Mouse (Mus musculus): ENCODE measurements around the gene Rprd2. TPM values are rescaled to one million over a fixed set of nuclear protein-coding genes. Genes with fewer than 3 reads are reported as not detected.

The Rprd2 gene
- total RNA-seq, 1 experiment from 2014 or later: 52.2 TPM

DNA sequence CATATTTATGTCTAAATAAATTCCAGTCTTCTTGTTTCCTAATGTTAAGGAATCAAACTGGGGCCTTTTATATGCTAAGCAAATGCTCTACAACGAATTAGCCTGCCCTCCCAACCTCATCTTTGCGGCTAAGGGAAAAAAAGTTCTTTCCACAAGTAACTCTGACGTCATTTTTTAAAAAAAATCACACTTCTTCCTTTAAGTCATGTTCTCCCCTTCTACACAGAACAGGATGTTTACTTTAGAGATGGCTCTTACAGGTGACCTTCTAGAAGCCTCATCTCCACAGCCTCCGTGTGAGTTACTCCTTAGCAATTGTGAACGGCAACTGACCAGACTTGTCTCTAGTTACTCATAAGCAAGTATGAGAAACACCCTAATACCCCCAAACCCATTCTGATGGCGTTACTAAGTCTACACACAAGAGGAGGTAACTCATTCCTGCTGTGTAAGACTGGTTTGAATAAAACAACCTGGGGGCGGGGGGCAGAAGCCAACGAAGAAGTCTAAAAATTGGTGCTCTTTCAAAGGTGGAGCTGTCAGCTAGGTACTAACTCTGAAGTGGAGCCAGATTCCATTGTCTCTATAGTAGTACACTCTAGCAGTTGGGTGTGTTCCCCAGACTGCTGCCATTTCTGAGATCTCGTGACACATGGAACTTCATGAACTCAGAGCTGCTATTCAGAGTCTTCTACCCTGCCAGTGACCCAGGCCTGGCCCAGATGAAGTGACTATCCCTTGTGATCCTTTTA lies 60.0 kb downstream of the Rprd2 start:
- no peak for ATAC-seq (replicated peaks; ENCODE audit: insufficient number of reproducible peaks, low FRiP score, low TSS enrichment, poor library complexity, severe bottlenecking)

DNA sequence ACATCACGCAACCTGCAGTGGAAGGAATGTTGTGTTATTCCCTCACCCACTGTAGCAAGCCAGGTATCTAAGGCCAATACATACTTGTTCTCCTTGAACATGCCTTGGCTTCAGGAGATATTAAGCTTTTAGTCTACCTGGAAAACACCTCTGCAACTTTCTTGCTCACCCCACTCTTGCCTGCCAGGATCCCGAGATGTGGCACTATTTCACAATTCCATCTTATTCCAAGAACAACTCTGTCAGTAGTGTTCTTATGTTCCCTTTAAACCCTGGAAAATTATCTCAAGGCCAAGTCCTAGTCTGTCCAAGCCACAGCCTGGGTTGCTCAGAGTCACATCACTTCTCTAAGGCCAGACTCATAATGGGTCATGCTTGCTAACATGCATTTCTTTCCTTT lies 61.9 kb downstream of the Rprd2 start:
- ATAC-seq (replicated peaks; ENCODE audit: insufficient number of reproducible peaks, low FRiP score, low TSS enrichment, poor library complexity, severe bottlenecking): no peak

GRCm38 (mm10) chr3:95754345-95755206 lies 64.1 kb downstream of the Rprd2 start:
- peak; percentile 98 for ATAC-seq (replicated peaks; ENCODE audit: insufficient number of reproducible peaks, low FRiP score, low TSS enrichment, poor library complexity, severe bottlenecking)

- ATAC-seq (replicated peaks; ENCODE audit: insufficient number of reproducible peaks, low FRiP score, low TSS enrichment, poor library complexity, severe bottlenecking): no peak
These were observed 65.7 kb downstream of the Rprd2 start for GRCm38 (mm10) chr3:95752935-95753334.

DNA sequence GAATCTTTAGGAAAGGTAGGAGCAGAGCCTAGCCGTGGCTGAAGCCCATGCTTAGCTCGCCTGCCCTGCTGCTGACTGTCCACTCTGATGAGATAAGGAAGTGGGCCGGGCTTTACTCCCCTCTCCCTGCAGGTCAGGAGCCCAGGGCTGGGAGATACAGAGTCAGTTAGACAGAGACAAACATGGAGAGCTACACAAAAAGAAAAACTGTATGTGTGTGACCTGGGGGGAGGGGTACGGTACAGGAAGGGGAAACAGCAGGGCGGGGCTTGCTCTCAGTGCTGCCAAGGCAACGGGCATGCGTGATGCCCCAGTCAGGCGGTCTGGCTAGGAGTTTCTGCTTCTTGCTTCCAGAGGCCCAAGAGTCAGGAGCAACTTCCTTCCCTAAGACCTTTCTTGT lies 78.3 kb downstream of the Rprd2 start:
- 0 out of 2 replicates have a peak, but pooled peaks have one; percentile 59 for ATAC-seq (replicated peaks; ENCODE audit: insufficient number of reproducible peaks, low FRiP score, low TSS enrichment, poor library complexity, severe bottlenecking)

GRCm38 (mm10) chr3:95739353-95740104 lies 79.1 kb downstream of the Rprd2 start, which contains the start of gene Ecm1:
Gene Ecm1, minus strand, starts transcription at chr3:95739569.
- no peak for ATAC-seq (replicated peaks; ENCODE audit: insufficient number of reproducible peaks, low FRiP score, low TSS enrichment, poor library complexity, severe bottlenecking)

- ATAC-seq (replicated peaks; ENCODE audit: insufficient number of reproducible peaks, low FRiP score, low TSS enrichment, poor library complexity, severe bottlenecking): no peak
These were observed 83.5 kb downstream of the Rprd2 start for GRCm38 (mm10) chr3:95735071-95735670.

DNA sequence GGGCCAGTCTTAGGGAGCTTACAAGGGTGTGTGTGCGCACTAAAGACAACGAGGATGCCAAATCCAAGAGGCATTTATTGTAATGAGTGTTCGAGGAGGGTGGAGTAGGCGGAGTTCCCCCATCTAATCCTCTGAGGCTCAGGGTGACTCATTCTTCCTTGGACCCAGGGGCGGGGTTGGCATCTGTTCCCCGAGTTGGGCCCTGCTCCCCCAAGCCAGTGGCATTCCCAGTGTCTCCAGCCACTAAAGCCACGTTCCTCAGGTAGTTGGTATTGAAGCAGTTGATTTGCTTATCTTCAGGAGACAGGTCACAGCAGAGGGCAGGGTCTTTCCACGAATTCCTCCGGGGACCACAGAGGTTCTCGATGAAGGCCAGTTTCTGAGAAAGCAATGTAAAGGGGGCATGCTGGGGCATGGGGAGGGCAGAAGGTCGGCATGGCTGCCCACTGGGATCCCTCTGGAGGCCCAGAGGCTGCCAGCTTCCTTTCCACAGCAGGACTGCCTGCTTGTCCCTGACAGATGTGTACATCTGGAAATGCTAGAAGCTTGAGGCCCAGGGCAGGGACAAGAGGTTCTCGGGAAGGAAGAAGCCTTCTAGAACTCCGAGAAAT lies 84.5 kb downstream of the Rprd2 start:
- no peak for ATAC-seq (replicated peaks; ENCODE audit: insufficient number of reproducible peaks, low FRiP score, low TSS enrichment, poor library complexity, severe bottlenecking)

- 0 out of 2 replicates have a peak, but pooled peaks have one; percentile 21 for ATAC-seq (replicated peaks; ENCODE audit: insufficient number of reproducible peaks, low FRiP score, low TSS enrichment, poor library complexity, severe bottlenecking)
These were observed 85.7 kb downstream of the Rprd2 start for GRCm38 (mm10) chr3:95732744-95733521.

GRCm38 (mm10) chr3:95732297-95732696 lies 86.4 kb downstream of the Rprd2 start:
- no peak for ATAC-seq (replicated peaks; ENCODE audit: insufficient number of reproducible peaks, low FRiP score, low TSS enrichment, poor library complexity, severe bottlenecking)

DNA sequence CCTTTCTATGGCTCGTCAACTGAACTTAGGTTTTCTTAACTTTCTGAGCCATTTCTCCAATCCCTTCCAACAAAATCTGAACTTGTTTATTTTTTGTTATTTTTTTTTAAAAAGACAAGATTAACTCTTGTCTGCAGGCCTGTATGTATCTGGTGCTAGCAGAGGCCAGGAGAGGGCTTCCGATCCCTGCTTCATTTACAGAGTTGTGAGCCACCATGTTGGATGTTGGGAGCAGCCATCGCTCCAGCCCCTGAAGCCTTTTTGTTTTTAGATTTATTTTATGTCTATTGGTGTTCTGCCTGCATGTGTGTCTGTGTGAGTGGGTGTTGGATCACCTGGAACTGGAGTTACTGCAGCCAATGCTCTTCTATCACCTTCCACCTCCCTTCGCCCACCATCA lies 86.9 kb downstream of the Rprd2 start:
- no peak for ATAC-seq (replicated peaks; ENCODE audit: insufficient number of reproducible peaks, low FRiP score, low TSS enrichment, poor library complexity, severe bottlenecking)

DNA sequence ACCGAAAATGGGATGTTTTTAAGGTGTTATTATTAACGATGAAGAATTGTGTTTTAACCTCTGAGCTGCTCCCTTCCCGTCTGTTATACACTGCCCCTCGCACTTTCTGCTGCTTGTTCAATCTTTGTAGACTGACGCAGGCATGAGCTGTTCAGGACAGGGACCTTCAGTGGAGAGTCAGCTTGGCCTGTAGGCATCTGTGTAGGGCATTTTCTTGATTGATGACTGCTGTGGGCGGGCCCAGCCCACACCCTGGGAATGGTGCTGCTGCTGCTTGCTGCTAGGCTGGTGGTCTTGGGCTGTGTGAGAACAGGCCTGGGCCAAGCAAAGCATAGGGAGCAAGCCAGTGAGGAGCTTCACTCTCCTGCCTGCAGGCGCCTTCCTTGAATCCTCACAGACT lies 88.2 kb downstream of the Rprd2 start:
- no peak for ATAC-seq (replicated peaks; ENCODE audit: insufficient number of reproducible peaks, low FRiP score, low TSS enrichment, poor library complexity, severe bottlenecking)

DNA sequence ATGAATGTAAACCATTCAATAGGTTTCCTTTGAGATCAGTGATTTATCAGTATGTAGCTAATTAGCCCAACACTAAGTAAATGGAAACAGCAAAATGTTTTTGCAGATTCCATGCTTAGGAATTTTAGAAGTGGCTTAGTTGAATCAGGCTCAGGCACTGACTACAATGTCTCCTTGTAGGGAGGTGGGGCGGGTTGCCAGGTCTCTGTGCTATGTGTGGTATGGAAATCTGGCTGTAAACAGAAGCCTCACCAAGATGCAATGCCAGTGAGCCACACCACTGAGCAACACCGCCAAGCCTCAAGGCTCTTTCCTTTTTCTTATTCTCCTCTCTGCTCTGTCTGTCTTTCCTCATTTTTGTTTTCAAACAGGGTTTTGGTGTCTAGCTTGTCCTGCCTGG lies 89.8 kb downstream of the Rprd2 start:
- no peak for ATAC-seq (replicated peaks; ENCODE audit: insufficient number of reproducible peaks, low FRiP score, low TSS enrichment, poor library complexity, severe bottlenecking)

DNA sequence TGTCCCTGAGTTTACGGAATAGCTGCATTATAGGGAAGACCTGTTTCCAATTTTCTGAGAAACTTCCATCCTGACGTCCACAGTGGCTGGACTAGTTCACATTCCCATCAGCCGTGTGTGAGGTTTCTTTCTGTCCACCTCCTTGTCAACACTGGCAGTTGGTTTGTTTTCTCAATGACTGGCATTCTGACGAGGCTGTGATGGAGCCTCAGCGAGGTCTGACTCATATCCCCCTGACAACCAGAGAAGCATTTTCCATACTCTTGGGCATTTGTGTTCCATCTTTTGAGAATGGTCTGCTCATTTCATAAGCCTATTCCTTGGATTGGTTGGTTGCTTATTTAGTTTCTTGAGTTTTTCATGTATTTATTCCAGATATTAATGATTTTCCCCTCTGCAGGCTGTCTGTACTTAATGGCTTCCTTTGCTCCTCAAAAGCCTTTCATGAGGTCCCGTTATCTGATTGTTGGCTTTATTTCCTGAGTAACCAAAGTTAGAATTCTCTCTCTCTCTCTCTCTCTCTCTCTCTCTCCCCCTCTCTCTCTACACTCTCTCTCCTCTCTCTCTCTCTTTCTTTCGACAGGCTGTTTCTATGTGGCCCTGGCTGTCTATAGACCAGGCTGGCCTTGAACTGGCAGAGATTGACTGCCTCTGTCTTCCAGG lies 91.8 kb downstream of the Rprd2 start:
- no peak for ATAC-seq (replicated peaks; ENCODE audit: insufficient number of reproducible peaks, low FRiP score, low TSS enrichment, poor library complexity, severe bottlenecking)

DNA sequence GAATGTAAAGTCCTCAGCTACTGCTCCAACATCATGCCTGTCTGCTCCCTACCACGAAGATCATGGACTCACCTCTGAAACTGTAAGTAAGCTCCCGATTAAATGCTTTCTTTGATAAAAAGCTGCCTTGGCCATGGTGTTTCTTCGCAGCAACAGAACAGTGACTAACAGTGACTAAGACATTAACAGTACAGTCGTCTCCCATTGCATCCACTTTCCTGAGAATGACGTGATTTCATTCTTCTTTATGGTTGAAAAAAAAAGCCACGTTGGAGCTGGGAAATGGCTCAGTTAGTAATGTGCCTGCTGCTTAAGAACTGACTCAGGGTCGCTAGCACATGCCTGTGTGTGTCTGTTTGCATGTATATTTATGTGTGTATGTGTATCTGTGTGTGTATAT lies 92.8 kb downstream of the Rprd2 start:
- no peak for ATAC-seq (replicated peaks; ENCODE audit: insufficient number of reproducible peaks, low FRiP score, low TSS enrichment, poor library complexity, severe bottlenecking)

- no peak for ATAC-seq (replicated peaks; ENCODE audit: insufficient number of reproducible peaks, low FRiP score, low TSS enrichment, poor library complexity, severe bottlenecking)
These were observed 96.3 kb downstream of the Rprd2 start for GRCm38 (mm10) chr3:95722386-95722785.

DNA sequence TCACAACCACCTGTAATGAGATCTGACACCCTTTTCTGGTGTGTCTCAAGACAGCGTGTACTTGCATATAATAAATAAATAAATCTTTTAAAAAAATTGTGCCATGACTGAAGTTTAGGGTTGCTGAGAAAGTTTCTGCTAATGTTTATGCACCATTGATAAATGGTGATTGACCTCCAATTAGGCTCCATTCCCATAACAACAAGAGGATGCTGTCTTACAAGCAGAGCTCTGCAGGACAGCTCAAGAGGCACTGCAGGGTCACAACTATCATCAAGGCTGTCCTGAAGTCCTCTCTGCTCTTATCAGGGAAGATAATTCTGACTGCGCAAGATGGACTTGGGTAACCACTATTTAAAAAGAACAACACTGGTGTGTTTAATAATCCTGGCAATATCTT lies 100.5 kb downstream of the Rprd2 start:
- ATAC-seq (replicated peaks; ENCODE audit: insufficient number of reproducible peaks, low FRiP score, low TSS enrichment, poor library complexity, severe bottlenecking): no peak
